Mouse (Mus musculus) adrenal gland, postnatal 14 days (tissue): ENCODE results near the gene Arid1b. TPM values are rescaled to one million over a fixed set of nuclear protein-coding genes. Genes with fewer than 3 reads are reported as not detected.

Experiments used
- DNase-seq: peaks from one replicate; pipeline ENCODE4 v3.0.0; 2021; ENCODE audit warnings: mixed read lengths
- total RNA-seq: library from RNA; stranded (reverse); gene quantifications from 2 replicates; pipeline ENCODE4 v1.2.3, GENCODE M21; 2021

Arid1b gene
- total RNA-seq, 1 experiment from 2014 or later = 70.0 TPM

GRCm38 (mm10) chr17:5390682-5391081, 396.6 kb downstream of the Arid1b start:
- DNase-seq = no peak

DNA sequence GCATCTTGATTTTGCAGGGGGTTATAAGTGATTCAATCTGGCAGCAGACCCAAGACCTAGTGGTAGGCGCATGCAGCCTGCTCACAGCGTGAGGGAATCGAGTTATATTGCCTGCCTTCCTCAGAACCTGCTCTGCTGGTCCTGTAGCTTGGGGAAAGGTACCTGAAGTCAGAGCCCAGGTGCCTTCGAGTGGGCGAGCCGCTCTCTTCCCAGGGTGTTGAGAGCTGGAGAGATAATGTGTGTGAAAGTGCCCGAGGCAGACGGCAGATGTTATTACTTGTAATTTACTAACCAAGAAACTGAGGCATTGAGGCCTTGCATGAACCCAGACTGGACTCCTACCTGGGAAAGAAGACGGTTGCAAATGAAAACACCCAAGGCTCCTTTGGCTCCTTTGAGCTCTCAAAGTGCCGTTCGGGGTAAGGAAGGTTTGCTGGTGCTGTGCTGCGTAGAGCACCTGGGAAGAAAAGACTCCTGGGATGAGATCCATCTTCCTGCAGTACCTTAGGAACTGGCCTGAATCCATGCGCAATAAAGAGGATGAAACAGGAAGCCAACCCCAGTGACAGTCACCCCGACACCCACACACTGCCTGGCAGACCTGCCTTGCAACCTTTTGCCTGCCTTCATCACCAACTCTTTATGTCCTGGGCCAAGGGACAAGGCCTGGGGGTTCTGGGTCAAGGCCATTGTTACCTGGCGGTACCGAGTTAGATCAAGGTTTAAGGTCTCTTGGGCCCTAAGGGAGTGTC, 401.5 kb downstream of the Arid1b start:
- DNase-seq = no peak

DNA sequence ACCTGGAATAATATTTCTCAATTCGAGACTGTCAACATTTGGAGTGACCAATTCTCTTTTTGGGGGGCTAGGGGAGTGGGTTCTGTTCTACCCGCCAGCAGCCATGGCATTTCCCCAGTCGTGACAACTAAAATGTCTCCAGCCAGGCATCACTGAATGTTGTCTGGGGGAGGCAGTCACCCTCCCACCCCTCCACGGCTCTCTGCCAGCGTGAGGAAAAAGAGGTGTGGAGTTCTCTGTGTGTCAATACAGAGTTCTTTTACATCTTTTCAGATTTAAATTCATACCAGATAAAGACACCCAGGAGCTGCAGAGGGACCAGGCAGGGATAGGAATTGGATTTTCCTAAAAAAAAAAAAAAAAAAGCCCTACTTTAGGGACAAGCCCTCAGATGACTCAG, 402.1 kb downstream of the Arid1b start:
- DNase-seq = no peak
